Mouse (Mus musculus) embryonic facial prominence, embryonic 15.5 days (tissue): ENCODE data around the gene Nipsnap3b. TPM values are rescaled to one million over a fixed set of nuclear protein-coding genes. Genes with fewer than 3 reads are reported as not detected.

Source experiments
- ATAC-seq: fragments of 200-750 bp; cut with Nextera tagmentation; 2 replicates; pipeline ENCODE4 v1.8.0; 2017; ENCODE audit warnings: low read depth, moderate TSS enrichment; ENCODE audit not compliant: insufficient number of reproducible peaks, low FRiP score, low TSS enrichment
- H3K27ac ChIP-seq: fragments of 300-500 bp; sonication (generic); replicated peaks from 2 replicates; pipeline ENCODE4 v1.5.1; 2015; ENCODE audit warnings: mild to moderate bottlenecking, inconsistent platforms
- H3K27me3 ChIP-seq: fragments of 300-500 bp; sonication (generic); 2 replicates; pipeline ENCODE4 v1.6.1; 2015; ENCODE audit warnings: inconsistent platforms
- H3K36me3 ChIP-seq: fragments of 300-500 bp; sonication (generic); 2 replicates; pipeline ENCODE4 v1.6.1; 2015; ENCODE audit warnings: mild to moderate bottlenecking, inconsistent platforms
- H3K4me1 ChIP-seq: fragments of 300-500 bp; sonication (generic); 2 replicates; pipeline ENCODE4 v1.6.1; 2015; ENCODE audit warnings: inconsistent platforms
- H3K4me2 ChIP-seq: fragments of 300-500 bp; sonication (generic); replicated peaks from 2 replicates; pipeline ENCODE4 v1.6.1; 2015; ENCODE audit warnings: mild to moderate bottlenecking, inconsistent platforms
- H3K4me3 ChIP-seq: fragments of 300-500 bp; sonication (generic); replicated peaks from 2 replicates; pipeline ENCODE4 v1.5.1; 2015; ENCODE audit warnings: mild to moderate bottlenecking, inconsistent platforms
- H3K9ac ChIP-seq: fragments of 300-500 bp; sonication (generic); 2 replicates; pipeline ENCODE4 v1.6.1; 2015; ENCODE audit warnings: inconsistent platforms
- H3K9me3 ChIP-seq: fragments of 300-500 bp; sonication (generic); replicated peaks from 2 replicates; pipeline ENCODE4 v1.6.1; 2016; ENCODE audit warnings: inconsistent platforms
- WGBS: fragments of 180-500 bp; shearing (Covaris S2); methylation state at CpG from one replicate; pipeline ENCODE4 v1.1.7; 2015; 5-methylcytosine and 5-hydroxymethylcytosine counted together
- polyA plus RNA-seq: library from polyadenylated mRNA; unstranded; fragments of >200 nt; fragmentation: Nextera tagmentation; extraction: Ambion mirVana; gene quantifications from 2 replicates; pipeline ENCODE4 v1.2.1, GENCODE M21; 2015

Gene Nipsnap3b
- polyA plus RNA-seq, result 53.1 and 53.9 TPM in 2 replicates

- peak within 1 kb of the TSS; percentile 67 for H3K9ac ChIP-seq
- H3K4me1 ChIP-seq, result 0 out of 2 replicates have a peak, but pooled peaks cover 5% of the 10 kb centered on the region
- WGBS, result under 1% methylated on average over 62 of the region's 63 CpGs
- peak within 1 kb of the TSS; percentile 83 for H3K4me3 ChIP-seq
- peak; percentile 96 for ATAC-seq
- H3K36me3 ChIP-seq, result peaks cover 13% of the 10 kb centered on the region
- H3K27ac ChIP-seq, result peak within 1 kb of the TSS; percentile 81
- peak within 1 kb of the TSS; percentile 59 for H3K4me2 ChIP-seq
- H3K9me3 ChIP-seq, result 0 out of 2 replicates have a peak, but pooled peaks cover 5% of the 10 kb centered on the region
- no peaks in the 10 kb centered on the region for H3K27me3 ChIP-seq
Observed at GRCm38 (mm10) chr4:53011732-53012361, at the start of gene Nipsnap3b. Nipsnap3b (plus strand) TSS chr4:53011880.

- Histone ChIP-seq H3K4me2 (no peak within 1 kb of the TSS), H3K9ac (no peak within 1 kb of the TSS), H3K9me3 (no peaks in the 10 kb centered on the region), H3K4me1 (no peaks in the 10 kb centered on the region), H3K27ac (no peak within 1 kb of the TSS), H3K4me3 (no peak within 1 kb of the TSS), H3K27me3 (no peaks in the 10 kb centered on the region), H3K36me3 (no peaks in the 10 kb centered on the region)
- ATAC-seq, result no peak
Observed at GRCm38 (mm10) chr4:52964247-52964646, 47.4 kb upstream of the Nipsnap3b start, which contains the start of gene Olfr270. Olfr270 (plus strand) TSS chr4:52964547.

DNA sequence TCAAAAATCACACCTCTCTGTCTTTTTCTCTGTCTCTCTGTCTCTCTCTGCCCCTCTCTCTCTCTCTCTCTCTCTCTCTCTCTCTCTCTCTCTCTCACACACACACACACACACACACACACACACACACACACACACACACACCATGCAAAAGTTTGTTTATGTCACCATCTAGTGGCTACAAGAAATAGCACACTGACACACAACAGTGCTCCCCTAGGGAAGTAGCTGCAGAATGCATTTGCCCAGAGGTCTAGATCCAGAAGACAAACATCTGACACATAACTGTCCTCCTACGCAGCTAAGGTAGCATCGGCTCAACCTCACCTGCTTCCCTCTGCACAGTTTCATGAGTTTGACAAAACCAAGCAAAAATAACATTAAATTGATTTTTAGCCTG is 26.5 kb upstream of the Nipsnap3b start:
- H3K36me3 ChIP-seq, result no peaks in the 10 kb centered on the region
- H3K4me2 ChIP-seq, result no peak overlapping the region
- no peak overlapping the region for H3K9ac ChIP-seq
- no peak overlapping the region for H3K27ac ChIP-seq
- ATAC-seq, result no peak
- 0 out of 2 replicates have a peak, but pooled peaks cover 3% of the 10 kb centered on the region for H3K4me1 ChIP-seq
- H3K27me3 ChIP-seq, result no peaks in the 10 kb centered on the region
- no peaks in the 10 kb centered on the region for H3K9me3 ChIP-seq
- WGBS, result 67% methylated on average over 2 of the region's 2 CpGs
- H3K4me3 ChIP-seq, result no peak overlapping the region

DNA sequence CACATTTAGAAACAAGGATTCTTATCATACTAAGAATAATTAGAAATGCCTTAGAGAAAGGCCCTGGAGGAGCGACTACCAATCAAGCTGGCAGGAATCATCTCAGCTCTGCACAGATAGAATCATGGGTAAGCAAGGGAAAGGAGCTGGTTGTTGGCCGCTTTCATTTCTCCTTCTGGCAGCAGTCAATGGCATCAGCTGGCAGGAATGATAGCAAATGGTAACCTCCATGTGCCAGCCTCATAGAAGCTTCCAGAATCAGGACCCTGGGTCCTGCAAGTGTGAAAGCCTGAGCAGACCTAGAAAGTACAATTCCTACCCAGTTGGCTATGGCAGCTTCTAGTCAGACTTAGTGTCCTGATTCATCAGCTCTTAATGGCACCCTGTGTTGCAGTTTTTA is 25.4 kb upstream of the Nipsnap3b start:
- Histone ChIP-seq H3K9ac (no peak overlapping the region), H3K27me3 (no peaks in the 10 kb centered on the region), H3K27ac (no peak overlapping the region), H3K9me3 (no peaks in the 10 kb centered on the region), H3K4me2 (no peak overlapping the region), H3K4me3 (no peak overlapping the region), H3K36me3 (no peaks in the 10 kb centered on the region), H3K4me1 (0 out of 2 replicates have a peak, but pooled peaks cover 3% of the 10 kb centered on the region)
- WGBS, result 89% methylated on average over 2 of the region's 2 CpGs
- no peak for ATAC-seq

- peak within 1 kb of the TSS; percentile 21 for H3K4me2 ChIP-seq
- no peaks in the 10 kb centered on the region for H3K9me3 ChIP-seq
- ATAC-seq, result 0 out of 2 replicates have a peak, but pooled peaks have one; percentile 7
- H3K27ac ChIP-seq, result no peak within 1 kb of the TSS
- WGBS, result 23% methylated on average over 12 of the region's 12 CpGs
- H3K4me3 ChIP-seq, result no peak within 1 kb of the TSS; the same call in 1 of the 2 replicates
- no peaks in the 10 kb centered on the region for H3K27me3 ChIP-seq
- H3K9ac ChIP-seq, result no peak within 1 kb of the TSS
- H3K36me3 ChIP-seq, result no peaks in the 10 kb centered on the region
- 0 out of 2 replicates have a peak, but pooled peaks cover 3% of the 10 kb centered on the region for H3K4me1 ChIP-seq
Observed at GRCm38 (mm10) chr4:52989248-52989647, 22.4 kb upstream of the Nipsnap3b start, which contains the start of gene Nipsnap3a. Nipsnap3a (plus strand) TSS chr4:52989272.

GRCm38 (mm10) chr4:52999449-52999848 is 12.2 kb upstream of the Nipsnap3b start:
- ATAC-seq, result no peak
- H3K27ac ChIP-seq, result no peak overlapping the region
- no peak overlapping the region for H3K9ac ChIP-seq
- no peaks in the 10 kb centered on the region for H3K9me3 ChIP-seq
- H3K4me3 ChIP-seq, result no peak overlapping the region
- H3K4me2 ChIP-seq, result no peak overlapping the region
- H3K4me1 ChIP-seq, result no peaks in the 10 kb centered on the region
- 91% methylated on average over 6 of the region's 6 CpGs for WGBS
- H3K36me3 ChIP-seq, result no peaks in the 10 kb centered on the region
- H3K27me3 ChIP-seq, result no peaks in the 10 kb centered on the region

DNA sequence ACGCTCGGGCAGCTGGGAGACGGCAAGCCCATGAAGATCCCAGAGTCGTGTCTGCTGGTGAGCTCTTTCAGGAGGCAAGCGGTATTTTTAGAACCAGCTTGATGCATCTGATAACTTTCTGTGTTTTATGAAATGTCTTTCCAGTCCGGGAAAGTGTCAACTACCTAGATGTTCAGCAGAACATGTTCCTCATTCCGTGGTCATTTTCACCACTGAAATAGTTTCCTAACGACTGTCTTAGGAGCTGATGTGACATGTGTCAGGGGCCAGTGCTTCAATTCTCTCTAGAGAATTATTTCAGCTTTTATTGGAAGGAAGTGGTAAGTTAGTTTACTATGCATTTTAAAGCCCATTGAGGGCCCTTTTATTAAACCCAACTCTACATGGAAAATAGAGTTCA is 11.5 kb upstream of the Nipsnap3b start:
- Histone ChIP-seq H3K4me3 (no peak overlapping the region), H3K9me3 (no peaks in the 10 kb centered on the region), H3K27ac (no peak overlapping the region), H3K36me3 (no peaks in the 10 kb centered on the region), H3K4me2 (no peak overlapping the region), H3K27me3 (no peaks in the 10 kb centered on the region), H3K9ac (no peak overlapping the region), H3K4me1 (no peaks in the 10 kb centered on the region)
- ATAC-seq, result no peak
- WGBS, result 77% methylated on average over 8 of the region's 8 CpGs

GRCm38 (mm10) chr4:53009183-53009582 is 2.5 kb upstream of the Nipsnap3b start:
- Histone ChIP-seq H3K4me3 (no peak overlapping the region), H3K9me3 (no peaks in the 10 kb centered on the region), H3K4me1 (0 out of 2 replicates have a peak, but pooled peaks cover 5% of the 10 kb centered on the region), H3K9ac (no peak overlapping the region), H3K36me3 (no peaks in the 10 kb centered on the region), H3K27ac (no peak overlapping the region), H3K4me2 (no peak overlapping the region), H3K27me3 (no peaks in the 10 kb centered on the region)
- ATAC-seq, result no peak
- WGBS, result 60% methylated on average over 4 of the region's 4 CpGs

DNA sequence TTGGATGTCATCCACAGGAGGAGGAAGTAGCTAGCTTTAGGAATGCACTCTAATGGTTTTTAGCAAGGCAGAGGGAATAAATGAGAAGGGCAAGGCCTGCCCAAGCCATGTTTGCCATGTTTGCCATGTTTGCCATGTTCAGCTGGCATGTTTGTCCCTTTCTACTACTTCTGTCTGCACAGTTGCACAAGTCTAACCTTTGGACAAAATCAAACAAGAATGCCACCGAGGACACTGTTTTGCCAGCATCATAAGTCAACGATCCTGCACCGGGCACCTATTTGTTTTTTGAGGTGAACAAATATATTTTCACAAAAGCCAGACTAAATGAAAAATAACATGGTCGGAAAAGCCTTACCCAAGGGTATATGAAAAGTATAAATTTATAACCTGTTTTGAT is 1.8 kb upstream of the Nipsnap3b start:
- H3K9ac ChIP-seq, result no peak overlapping the region
- H3K4me2 ChIP-seq, result no peak overlapping the region
- WGBS, result 89% methylated on average over 4 of the region's 4 CpGs
- H3K4me3 ChIP-seq, result no peak overlapping the region
- ATAC-seq, result no peak
- H3K9me3 ChIP-seq, result no peaks in the 10 kb centered on the region
- H3K27ac ChIP-seq, result no peak overlapping the region
- 0 out of 2 replicates have a peak, but pooled peaks cover 5% of the 10 kb centered on the region for H3K4me1 ChIP-seq
- H3K36me3 ChIP-seq, result no peaks in the 10 kb centered on the region
- H3K27me3 ChIP-seq, result no peaks in the 10 kb centered on the region

GRCm38 (mm10) chr4:53014421-53014820 is 2.7 kb downstream of the Nipsnap3b start:
- no peak overlapping the region for H3K4me3 ChIP-seq
- WGBS, result 83% methylated on average over 7 of the region's 7 CpGs
- ATAC-seq, result no peak
- no peak overlapping the region for H3K27ac ChIP-seq
- 0 out of 2 replicates have a peak, but pooled peaks cover 7% of the 10 kb centered on the region for H3K9me3 ChIP-seq
- no peak overlapping the region for H3K9ac ChIP-seq
- peaks cover 27% of the 10 kb centered on the region for H3K36me3 ChIP-seq
- no peak overlapping the region for H3K4me2 ChIP-seq
- H3K27me3 ChIP-seq, result no peaks in the 10 kb centered on the region
- 0 out of 2 replicates have a peak, but pooled peaks cover 5% of the 10 kb centered on the region for H3K4me1 ChIP-seq

GRCm38 (mm10) chr4:53015024-53015423 is 3.3 kb downstream of the Nipsnap3b start:
- Histone ChIP-seq H3K4me1 (0 out of 2 replicates have a peak, but pooled peaks cover 5% of the 10 kb centered on the region), H3K4me3 (no peak overlapping the region), H3K27me3 (no peaks in the 10 kb centered on the region), H3K36me3 (peaks cover 27% of the 10 kb centered on the region), H3K4me2 (no peak overlapping the region), H3K9ac (no peak overlapping the region), H3K9me3 (0 out of 2 replicates have a peak, but pooled peaks cover 7% of the 10 kb centered on the region), H3K27ac (no peak overlapping the region)
- 87% methylated on average over 3 of the region's 3 CpGs for WGBS
- no peak for ATAC-seq
